12 mouse cellular contexts compared by ENCODE assay signal in the genomic region with DNA sequence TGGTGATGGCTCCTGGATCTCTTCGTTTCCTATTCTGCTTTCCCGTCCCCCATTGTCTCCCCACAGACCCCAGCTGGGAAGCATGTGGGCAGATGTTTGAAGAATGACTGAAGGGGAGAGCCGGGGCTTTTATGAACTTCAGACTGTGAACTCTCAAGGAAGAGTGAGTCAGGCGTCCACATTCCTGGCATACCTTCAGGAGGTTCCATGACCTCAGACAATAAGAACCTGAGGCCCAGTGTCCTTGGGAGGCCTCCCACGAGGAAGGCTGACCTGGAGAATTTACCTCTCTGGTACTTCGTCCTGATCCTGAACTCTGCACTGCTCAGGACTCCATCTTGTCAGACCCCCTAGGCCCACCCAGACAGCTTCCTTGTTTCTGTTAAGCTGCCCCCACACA. TPM values are rescaled to one million over a fixed set of nuclear protein-coding genes. Genes with fewer than 3 reads are reported as not detected.
DNase-seq lines count a peak whose midpoint lies in the region; ATAC-seq lines count a peak whose summit lies in the region.
"Had no signal": no experiment of that assay in that cellular context is flagged by ENCODE, and none has a peak within 500 bp of the region (broad histone marks: within the 10 kb centered on the region; RNA-seq: fewer than 3 reads in every experiment).

No protein-coding gene starts in this region.

- ATAC-seq in midbrain, embryonic 16.5 days: no peak
- no peak for ATAC-seq in embryonic facial prominence, embryonic 13.5 days (ENCODE audit: insufficient number of reproducible peaks, insufficient read depth, low FRiP score, low TSS enrichment, low read depth)
- ATAC-seq in kidney, embryonic 16.5 days (ENCODE audit: low FRiP score, low TSS enrichment): peak; percentile 60
- ATAC-seq: forebrain, embryonic 13.5 days had no signal

- no peaks in the 10 kb centered on the region for H3K9me3 ChIP-seq in midbrain, embryonic 10.5 days (replicated peaks)
- no peaks in the 10 kb centered on the region for H3K9me3 ChIP-seq in midbrain, embryonic 16.5 days (replicated peaks; ENCODE audit: control insufficient read depth, low read length, poor library complexity, severe bottlenecking)
- no peaks in the 10 kb centered on the region for H3K9me3 ChIP-seq in embryonic facial prominence, embryonic 13.5 days
- H3K9me3 ChIP-seq in kidney, embryonic 16.5 days (ENCODE audit: low read length): no peaks in the 10 kb centered on the region
- H3K9me3 ChIP-seq: forebrain, embryonic 13.5 days had no signal

- H3K36me3 ChIP-seq in midbrain, embryonic 10.5 days: no peaks in the 10 kb centered on the region
- H3K36me3 ChIP-seq in midbrain, embryonic 16.5 days (ENCODE audit: control insufficient read depth, insufficient read depth, low read length): no peaks in the 10 kb centered on the region
- H3K36me3 ChIP-seq in embryonic facial prominence, embryonic 13.5 days: no peaks in the 10 kb centered on the region
- H3K36me3 ChIP-seq in kidney, embryonic 16.5 days (ENCODE audit: insufficient read depth, low read length): no peaks in the 10 kb centered on the region

- no peak for DNase-seq in midbrain, embryonic 10.5 days (ENCODE audit: low spot score)
- DNase-seq in cerebellum, adult 8-10 months: no peak
- DNase-seq in c-Kit-positive CD71-positive TER-119-positive erythroid progenitor cells, embryonic 14.5 days (ENCODE audit: low spot score): no peak
- DNase-seq in frontal cortex, postnatal 14 days (ENCODE audit: low spot score in 2 of 2): no peak
- DNase-seq: cerebellum, adult 9-10 months; gastrocnemius, postnatal 36 days; retina, postnatal 1 day had no signal

- peaks cover 20% of the 10 kb centered on the region for H3K4me1 ChIP-seq in midbrain, embryonic 10.5 days
- no peaks in the 10 kb centered on the region for H3K4me1 ChIP-seq in midbrain, embryonic 16.5 days (ENCODE audit: control insufficient read depth, insufficient read depth, low read length)
- H3K4me1 ChIP-seq in embryonic facial prominence, embryonic 13.5 days: peaks cover 18% of the 10 kb centered on the region
- H3K4me1 ChIP-seq in kidney, embryonic 16.5 days (ENCODE audit: insufficient read depth, low read length): peaks cover 26% of the 10 kb centered on the region
- H3K4me1 ChIP-seq: megakaryocyte, embryonic 14.5 days had no signal

- no peak overlapping the region for H3K4me3 ChIP-seq in midbrain, embryonic 10.5 days
- no peak overlapping the region for H3K4me3 ChIP-seq in midbrain, embryonic 16.5 days (ENCODE audit: low read depth, low read length)
- H3K4me3 ChIP-seq in embryonic facial prominence, embryonic 13.5 days: no peak overlapping the region
- H3K4me3 ChIP-seq in kidney, embryonic 16.5 days (ENCODE audit: low read length): no peak overlapping the region
- H3K4me3 ChIP-seq: forebrain, embryonic 13.5 days had no signal

- no peak overlapping the region for H3K4me2 ChIP-seq in midbrain, embryonic 16.5 days (ENCODE audit: low read length)
- no peak overlapping the region for H3K4me2 ChIP-seq in embryonic facial prominence, embryonic 13.5 days
- H3K4me2 ChIP-seq in kidney, embryonic 16.5 days (replicated peaks; ENCODE audit: low read depth, low read length): no peak overlapping the region
- H3K4me2 ChIP-seq: forebrain, embryonic 13.5 days had no signal

- H3K27me3 ChIP-seq in midbrain, embryonic 10.5 days (ENCODE audit: low read depth, poor library complexity, severe bottlenecking): peaks cover 6% of the 10 kb centered on the region
- H3K27me3 ChIP-seq in midbrain, embryonic 16.5 days (ENCODE audit: control insufficient read depth, insufficient read depth, low read depth, low read length): no peaks in the 10 kb centered on the region
- 0 out of 2 replicates have a peak, but pooled peaks cover under 1% of the 10 kb centered on the region for H3K27me3 ChIP-seq in embryonic facial prominence, embryonic 13.5 days
- no peaks in the 10 kb centered on the region for H3K27me3 ChIP-seq in kidney, embryonic 16.5 days (ENCODE audit: insufficient read depth, low read length)
- H3K27me3 ChIP-seq: forebrain, embryonic 13.5 days had no signal

- H3K27ac ChIP-seq in midbrain, embryonic 10.5 days (replicated peaks): peak overlapping the region; percentile 34; the same call in 1 of the 2 replicates
- no peak overlapping the region for H3K27ac ChIP-seq in midbrain, embryonic 16.5 days (ENCODE audit: low read length)
- 0 out of 2 replicates have a peak overlapping the region, but pooled peaks have one; percentile 7 for H3K27ac ChIP-seq in embryonic facial prominence, embryonic 13.5 days
- peak overlapping the region; percentile 80 for H3K27ac ChIP-seq in kidney, embryonic 16.5 days (ENCODE audit: low read length)
- H3K27ac ChIP-seq: forebrain, embryonic 13.5 days had no signal

- WGBS in midbrain, embryonic 10.5 days: 33% methylated on average over 6 of the region's 6 CpGs
- 13% methylated on average over 6 of the region's 6 CpGs for WGBS in midbrain, embryonic 16.5 days
- whole genome bisulfite sequencing in embryonic facial prominence, embryonic 13.5 days: 24% methylated on average over 6 of the region's 6 CpGs
- WGBS in kidney, embryonic 16.5 days: 18% methylated on average over 6 of the region's 6 CpGs

- no peak overlapping the region for H3K9ac ChIP-seq in midbrain, embryonic 16.5 days (ENCODE audit: low read depth, low read length)
- H3K9ac ChIP-seq in embryonic facial prominence, embryonic 13.5 days: no peak overlapping the region
- H3K9ac ChIP-seq in kidney, embryonic 16.5 days (replicated peaks; ENCODE audit: low read length): no peak overlapping the region
- H3K9ac ChIP-seq: forebrain, embryonic 13.5 days had no signal

RNA-seq across cellular contexts. Expression of a gene that starts 16.9 kb away (rescaled TPM):
- polyA plus RNA-seq in midbrain, embryonic 10.5 days (2016; fragmentation: Nextera tagmentation; extraction: Ambion mirVana): 32.5 and 36.2 TPM in 2 replicates
- 7.2 and 7.9 TPM in 2 replicates for polyA plus RNA-seq in midbrain, embryonic 16.5 days (2015; fragmentation: Nextera tagmentation; extraction: Ambion mirVana)
- polyA plus RNA-seq in embryonic facial prominence, embryonic 13.5 days (2015; fragmentation: Nextera tagmentation; extraction: Ambion mirVana): 50.3 TPM in 2 replicates
- polyA plus RNA-seq in kidney, embryonic 16.5 days (2015; fragmentation: Nextera tagmentation; extraction: Ambion mirVana): 78.3 and 81.5 TPM in 2 replicates

RNA-seq across cellular contexts. Expression of a gene that starts 56.9 kb away (rescaled TPM):
- polyA plus RNA-seq in midbrain, embryonic 10.5 days (2016; fragmentation: Nextera tagmentation; extraction: Ambion mirVana): 42.1 and 46.4 TPM in 2 replicates
- polyA plus RNA-seq in midbrain, embryonic 16.5 days (2015; fragmentation: Nextera tagmentation; extraction: Ambion mirVana): 35.8 and 40.3 TPM in 2 replicates
- 50.3 and 50.5 TPM in 2 replicates for polyA plus RNA-seq in embryonic facial prominence, embryonic 13.5 days (2015; fragmentation: Nextera tagmentation; extraction: Ambion mirVana)
- 34.4 and 37.4 TPM in 2 replicates for polyA plus RNA-seq in kidney, embryonic 16.5 days (2015; fragmentation: Nextera tagmentation; extraction: Ambion mirVana)
